Mouse (Mus musculus): ENCODE data around the gene Gm20388. TPM values are rescaled to one million over a fixed set of nuclear protein-coding genes. Genes with fewer than 3 reads are reported as not detected.

Gene Gm20388
- polyA plus RNA-seq, 1 experiment from 2014 or later: 7.4 TPM

- Histone ChIP-seq H3K4me3 (replicated peaks) (no peak overlapping the region), H3K27ac (no peak overlapping the region), H3K36me3 (no peaks in the 10 kb centered on the region), H3K4me2 (no peak overlapping the region), H3K4me1 (peaks cover 18% of the 10 kb centered on the region), H3K9ac (no peak overlapping the region), H3K9me3 (replicated peaks) (no peaks in the 10 kb centered on the region), H3K27me3 (no peaks in the 10 kb centered on the region)
- ATAC-seq (replicated peaks; ENCODE audit: low FRiP score): no peak
- 87% methylated on average over 16 of the region's 16 CpGs for WGBS
Observed at GRCm38 (mm10) chr8:122088631-122089030, 2178.0 kb downstream of the Gm20388 start.

- H3K27ac ChIP-seq: no peak overlapping the region
- no peaks in the 10 kb centered on the region for H3K27me3 ChIP-seq
- H3K4me1 ChIP-seq: peaks cover 18% of the 10 kb centered on the region
- H3K9ac ChIP-seq: no peak overlapping the region
- no peak overlapping the region for H3K4me2 ChIP-seq
- WGBS: 64% methylated on average over 7 of the region's 7 CpGs
- H3K4me3 ChIP-seq (replicated peaks): no peak overlapping the region
- no peak for ATAC-seq (replicated peaks; ENCODE audit: low FRiP score)
- H3K36me3 ChIP-seq: no peaks in the 10 kb centered on the region
- H3K9me3 ChIP-seq (replicated peaks): no peaks in the 10 kb centered on the region
Observed at GRCm38 (mm10) chr8:122089186-122089700, 2178.6 kb downstream of the Gm20388 start.

- Histone ChIP-seq H3K36me3 (no peaks in the 10 kb centered on the region), H3K4me3 (replicated peaks) (no peak overlapping the region), H3K9ac (no peak overlapping the region), H3K27me3 (no peaks in the 10 kb centered on the region), H3K9me3 (replicated peaks) (no peaks in the 10 kb centered on the region), H3K4me1 (peaks cover 13% of the 10 kb centered on the region), H3K27ac (no peak overlapping the region), H3K4me2 (no peak overlapping the region)
- 81% methylated on average over 5 of the region's 5 CpGs for WGBS
- no peak for ATAC-seq (replicated peaks; ENCODE audit: low FRiP score)
Observed at GRCm38 (mm10) chr8:122092476-122092875, 2181.8 kb downstream of the Gm20388 start.

DNA sequence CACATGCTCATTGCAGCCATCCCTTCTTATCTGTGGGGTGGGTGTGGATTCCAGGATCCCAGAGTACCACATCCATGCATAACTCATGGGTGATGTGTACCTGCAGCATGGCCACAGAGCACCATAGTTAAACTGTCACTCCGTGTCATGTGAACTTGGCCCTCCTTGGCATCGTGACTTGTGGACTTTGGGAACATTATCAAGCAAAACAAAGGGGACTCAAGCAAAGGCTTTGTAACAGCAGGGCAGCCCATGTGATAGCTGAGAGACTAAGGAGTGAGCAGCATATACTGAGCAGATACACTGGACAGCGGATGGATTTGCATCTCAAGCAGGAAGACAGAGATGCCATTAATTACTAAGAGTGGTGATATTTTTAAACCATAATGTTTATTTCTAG is 2188.1 kb downstream of the Gm20388 start:
- Histone ChIP-seq H3K9me3 (replicated peaks) (no peaks in the 10 kb centered on the region), H3K4me1 (peaks cover 36% of the 10 kb centered on the region), H3K36me3 (no peaks in the 10 kb centered on the region), H3K4me2 (no peak overlapping the region), H3K27me3 (no peaks in the 10 kb centered on the region), H3K9ac (no peak overlapping the region), H3K4me3 (replicated peaks) (no peak overlapping the region), H3K27ac (no peak overlapping the region)
- no peak for ATAC-seq (replicated peaks; ENCODE audit: low FRiP score)
- WGBS: 74% methylated on average over 3 of the region's 3 CpGs

DNA sequence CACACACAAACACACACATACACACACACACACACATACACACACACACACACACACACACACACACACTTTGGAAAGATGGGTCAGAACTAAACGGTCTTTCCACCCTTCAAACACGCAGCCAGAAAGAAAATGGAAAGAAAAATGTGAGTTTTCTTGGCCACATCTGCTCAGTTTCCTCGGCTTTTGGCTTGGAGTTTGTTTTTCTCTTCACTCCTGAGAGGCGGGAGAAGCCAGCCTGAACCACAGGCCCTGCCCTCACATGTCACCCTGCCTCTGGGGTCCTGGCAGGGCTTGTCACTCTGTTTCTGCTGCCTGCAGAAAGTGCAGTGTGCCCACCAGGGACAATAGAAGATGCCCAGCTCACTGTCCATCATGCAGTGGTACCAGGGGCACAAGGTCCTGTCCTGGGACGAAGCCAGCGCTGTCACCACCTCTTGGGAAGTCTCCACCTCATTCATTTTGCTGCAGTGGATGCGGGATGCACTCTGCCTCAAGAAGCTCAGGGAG is 2189.1 kb downstream of the Gm20388 start:
- ATAC-seq (replicated peaks; ENCODE audit: low FRiP score): no peak
- 0 out of 2 replicates have a peak overlapping the region, but pooled peaks have one; percentile 25 for H3K27ac ChIP-seq
- H3K4me3 ChIP-seq (replicated peaks): no peak overlapping the region
- WGBS: 60% methylated on average over 7 of the region's 7 CpGs
- H3K4me1 ChIP-seq: peaks cover 39% of the 10 kb centered on the region
- H3K9ac ChIP-seq: no peak overlapping the region
- H3K4me2 ChIP-seq: no peak overlapping the region
- no peaks in the 10 kb centered on the region for H3K27me3 ChIP-seq
- H3K36me3 ChIP-seq: no peaks in the 10 kb centered on the region
- no peaks in the 10 kb centered on the region for H3K9me3 ChIP-seq (replicated peaks)

GRCm38 (mm10) chr8:122101816-122102215 is 2191.2 kb downstream of the Gm20388 start:
- WGBS: 73% methylated on average over 5 of the region's 5 CpGs
- H3K9me3 ChIP-seq (replicated peaks): no peaks in the 10 kb centered on the region
- no peak overlapping the region for H3K27ac ChIP-seq
- H3K36me3 ChIP-seq: no peaks in the 10 kb centered on the region
- H3K27me3 ChIP-seq: no peaks in the 10 kb centered on the region
- no peak overlapping the region for H3K4me2 ChIP-seq
- ATAC-seq (replicated peaks; ENCODE audit: low FRiP score): no peak
- H3K9ac ChIP-seq: no peak overlapping the region
- peaks cover 50% of the 10 kb centered on the region for H3K4me1 ChIP-seq
- no peak overlapping the region for H3K4me3 ChIP-seq (replicated peaks)

DNA sequence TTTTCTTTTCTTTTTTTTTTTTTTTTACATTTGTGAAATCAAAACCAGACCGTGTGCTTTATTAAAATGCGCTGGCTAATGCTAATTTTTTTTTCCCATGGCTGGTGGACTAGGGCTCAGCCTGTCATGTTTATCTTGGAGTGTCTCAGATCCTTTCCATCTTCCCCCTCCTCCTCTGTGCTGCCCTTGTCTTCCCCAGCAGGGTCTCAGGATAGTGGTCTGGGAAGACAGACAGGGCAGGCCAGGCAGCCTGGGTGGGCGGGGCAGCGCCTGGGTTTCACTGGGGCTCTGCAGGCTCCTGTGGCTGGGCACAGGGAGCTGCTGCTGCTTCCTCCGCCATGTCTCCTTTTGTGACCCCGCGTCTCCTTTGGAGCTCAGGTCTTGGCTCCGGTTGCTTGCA is 2191.6 kb downstream of the Gm20388 start:
- Histone ChIP-seq H3K27ac (peak overlapping the region; percentile 46; the same call in 1 of the 2 replicates), H3K36me3 (no peaks in the 10 kb centered on the region), H3K9ac (no peak overlapping the region), H3K4me1 (peaks cover 50% of the 10 kb centered on the region), H3K4me2 (no peak overlapping the region), H3K4me3 (replicated peaks) (no peak overlapping the region), H3K27me3 (no peaks in the 10 kb centered on the region), H3K9me3 (replicated peaks) (no peaks in the 10 kb centered on the region)
- WGBS: 35% methylated on average over 8 of the region's 8 CpGs
- no peak for ATAC-seq (replicated peaks; ENCODE audit: low FRiP score)

DNA sequence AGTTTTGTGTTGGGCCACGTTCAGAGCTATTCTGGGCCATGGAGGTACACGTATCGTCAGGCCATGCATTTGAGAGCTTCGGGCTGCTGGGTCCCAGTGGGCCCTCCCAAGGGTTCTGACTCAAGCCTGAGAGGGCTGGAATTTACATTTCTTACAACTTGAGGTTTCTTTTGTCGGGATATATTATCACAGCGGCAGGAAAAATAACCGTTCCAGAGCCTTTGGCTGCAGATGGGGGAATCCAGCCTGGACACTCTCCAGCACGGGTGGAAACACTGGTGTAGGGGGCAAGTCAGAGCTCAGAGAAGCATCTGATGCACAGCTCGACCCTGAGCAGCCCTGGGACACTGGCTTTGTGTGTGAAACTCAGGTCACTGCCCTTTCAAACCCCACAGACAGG is 2192.6 kb downstream of the Gm20388 start:
- no peak overlapping the region for H3K4me2 ChIP-seq
- no peaks in the 10 kb centered on the region for H3K9me3 ChIP-seq (replicated peaks)
- no peak overlapping the region for H3K4me3 ChIP-seq (replicated peaks)
- H3K4me1 ChIP-seq: peaks cover 50% of the 10 kb centered on the region
- H3K36me3 ChIP-seq: no peaks in the 10 kb centered on the region
- 48% methylated on average over 9 of the region's 9 CpGs for WGBS
- no peaks in the 10 kb centered on the region for H3K27me3 ChIP-seq
- H3K27ac ChIP-seq: peak overlapping the region; percentile 46
- no peak overlapping the region for H3K9ac ChIP-seq
- ATAC-seq (replicated peaks; ENCODE audit: low FRiP score): no peak

DNA sequence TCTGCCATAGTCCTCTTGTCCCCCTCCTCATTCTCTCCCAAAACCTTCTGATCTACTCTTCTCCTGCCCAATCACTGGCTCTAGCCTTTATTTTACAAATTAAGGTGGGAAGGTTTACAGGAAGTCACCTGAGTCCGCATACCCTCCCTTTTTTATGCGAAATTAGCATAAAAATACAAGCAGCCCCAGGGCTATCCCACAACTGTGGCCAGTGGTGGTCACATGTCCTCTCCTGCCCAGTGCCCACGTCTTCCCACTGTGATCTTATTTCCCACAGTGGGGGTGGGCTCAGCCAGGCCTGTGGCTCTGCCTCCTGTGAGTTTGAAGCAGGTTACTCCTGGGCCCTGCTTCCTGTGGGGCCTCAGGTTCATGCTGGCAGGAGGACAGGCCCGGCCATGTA is 2194.0 kb downstream of the Gm20388 start:
- 71% methylated on average over 4 of the region's 4 CpGs for WGBS
- no peak overlapping the region for H3K9ac ChIP-seq
- ATAC-seq (replicated peaks; ENCODE audit: low FRiP score): no peak

DNA sequence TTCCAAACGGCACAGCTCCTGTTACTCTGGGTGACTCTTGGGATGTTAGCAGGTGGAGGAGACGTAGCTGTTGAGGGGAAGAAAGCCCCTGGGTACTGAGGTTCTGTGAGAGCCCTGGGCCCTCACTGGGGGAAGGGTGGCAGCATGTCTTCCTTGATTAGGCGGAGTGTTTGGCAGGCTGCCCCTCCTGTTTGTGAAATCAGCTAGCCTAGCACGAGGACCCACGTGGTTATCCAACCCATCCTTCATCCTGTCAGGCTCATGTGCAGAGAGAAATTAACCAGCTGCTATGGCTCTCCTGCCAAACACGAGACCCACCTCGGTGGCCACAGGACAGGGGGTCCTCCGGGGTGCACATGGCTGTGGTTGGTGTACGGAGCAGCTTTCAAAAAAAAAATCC is 2195.6 kb downstream of the Gm20388 start:
- 25% methylated on average over 9 of the region's 9 CpGs for WGBS
- Histone ChIP-seq H3K27ac (no peak overlapping the region), H3K9ac (no peak overlapping the region), H3K36me3 (no peaks in the 10 kb centered on the region), H3K27me3 (no peaks in the 10 kb centered on the region), H3K4me2 (no peak overlapping the region), H3K4me3 (replicated peaks) (no peak overlapping the region), H3K4me1 (peaks cover 45% of the 10 kb centered on the region), H3K9me3 (replicated peaks) (no peaks in the 10 kb centered on the region)
- 0 out of 2 replicates have a peak, but pooled peaks have one; percentile 24 for ATAC-seq (replicated peaks; ENCODE audit: low FRiP score)

More for the DNA sequence above, 2194.0 kb downstream of the Gm20388 start:
- H3K4me2 ChIP-seq: no peak overlapping the region
- H3K9me3 ChIP-seq (replicated peaks): no peaks in the 10 kb centered on the region
- no peak overlapping the region for H3K4me3 ChIP-seq (replicated peaks)
- H3K27me3 ChIP-seq: no peaks in the 10 kb centered on the region
- H3K36me3 ChIP-seq: no peaks in the 10 kb centered on the region
- no peak overlapping the region for H3K27ac ChIP-seq
- H3K4me1 ChIP-seq: peaks cover 44% of the 10 kb centered on the region

- H3K4me2 ChIP-seq: no peak overlapping the region
- 0 out of 2 replicates have a peak, but pooled peaks cover 2% of the 10 kb centered on the region for H3K27me3 ChIP-seq
- no peak overlapping the region for H3K9ac ChIP-seq
- 0 out of 2 replicates have a peak, but pooled peaks have one; percentile 1 for ATAC-seq (replicated peaks; ENCODE audit: low FRiP score)
- no peak overlapping the region for H3K4me3 ChIP-seq (replicated peaks)
- no peaks in the 10 kb centered on the region for H3K36me3 ChIP-seq
- peaks cover 37% of the 10 kb centered on the region for H3K4me1 ChIP-seq
- 62% methylated on average over 20 of the region's 20 CpGs for WGBS
- no peaks in the 10 kb centered on the region for H3K9me3 ChIP-seq (replicated peaks)
- H3K27ac ChIP-seq: no peak overlapping the region
Observed at GRCm38 (mm10) chr8:122110240-122110866, 2199.7 kb downstream of the Gm20388 start.

DNA sequence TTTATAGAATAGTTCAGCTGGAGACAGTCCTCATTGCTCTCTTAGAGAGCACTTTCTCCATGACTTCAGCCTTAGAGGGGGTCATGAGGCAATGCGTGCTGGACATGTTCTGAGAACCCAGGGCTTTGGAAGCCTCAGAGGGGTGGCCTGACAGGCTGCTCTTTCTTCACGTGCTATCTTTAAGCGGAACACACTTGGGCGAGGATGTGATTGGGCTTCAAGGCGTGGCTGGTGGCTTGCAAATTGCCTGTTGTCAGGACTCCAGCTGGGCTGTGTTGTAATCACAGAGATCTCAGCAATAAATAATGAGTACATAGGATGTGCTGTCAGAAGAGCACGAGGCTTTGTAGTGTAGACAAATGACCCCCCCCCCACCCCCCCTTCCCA is 2200.2 kb downstream of the Gm20388 start:
- Histone ChIP-seq H3K4me3 (replicated peaks) (no peak overlapping the region), H3K9me3 (replicated peaks) (no peaks in the 10 kb centered on the region), H3K27me3 (0 out of 2 replicates have a peak, but pooled peaks cover 2% of the 10 kb centered on the region), H3K36me3 (no peaks in the 10 kb centered on the region), H3K4me2 (no peak overlapping the region), H3K4me1 (peaks cover 36% of the 10 kb centered on the region), H3K9ac (no peak overlapping the region), H3K27ac (no peak overlapping the region)
- 30% methylated on average over 6 of the region's 6 CpGs for WGBS
- 0 out of 2 replicates have a peak, but pooled peaks have one; percentile 28 for ATAC-seq (replicated peaks; ENCODE audit: low FRiP score)
